Mouse (Mus musculus): ENCODE data around the gene Polr3f.

DNA sequence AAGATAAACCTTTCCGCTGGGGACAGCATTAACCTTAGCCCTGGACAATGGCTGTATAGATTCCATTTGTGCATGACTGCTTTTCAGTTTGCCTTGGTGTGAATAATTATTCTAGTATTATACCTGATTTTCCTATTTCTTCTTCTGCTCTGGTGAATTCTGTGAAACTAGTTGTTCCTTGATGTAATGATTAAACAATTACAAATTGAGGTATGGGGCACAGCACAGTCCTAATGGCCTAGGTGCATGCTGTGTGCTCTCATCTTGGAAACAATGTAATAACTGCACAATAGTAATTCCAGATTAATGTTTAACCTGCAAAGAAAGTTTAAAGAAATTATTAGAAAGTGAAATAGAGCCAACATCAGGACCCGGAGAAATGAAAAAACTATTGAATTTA is 17.5 kb downstream of the Polr3f start:
- TF ChIP-seq POLR2A (IDR thresholded peaks at IDR 0.05; ENCODE audit: control insufficient read depth, low read depth, low read length) (no peak), CTCF (IDR thresholded peaks at IDR 0.05; ENCODE audit: control insufficient read depth, insufficient read depth, insufficient replicate concordance, low read depth, low read length) (no peak)

All from testis, adult 2 months (tissue).